Mouse (Mus musculus) left cerebral cortex, postnatal 4 days (tissue): ENCODE results near the gene Abca1. TPM values are rescaled to one million over a fixed set of nuclear protein-coding genes. Genes with fewer than 3 reads are reported as not detected.

ENCODE experiments used
- DNase-seq: peaks from one replicate; pipeline ENCODE4 v3.0.0-alpha.2; 2022
- intact Hi-C: fragments of 180-260 bp; cut with DNase I; formaldehyde crosslinking; loops from one replicate; pipeline ENCODE4 v1.15.1; 2025
- total RNA-seq, 2 experiments: library from RNA; stranded (reverse); gene quantifications; 2 replicates each; pipeline ENCODE4 v1.2.3; 2021

Abca1 gene
- total RNA-seq, 2 experiments from 2014 or later, result 34.3 to 34.8 TPM

DNA sequence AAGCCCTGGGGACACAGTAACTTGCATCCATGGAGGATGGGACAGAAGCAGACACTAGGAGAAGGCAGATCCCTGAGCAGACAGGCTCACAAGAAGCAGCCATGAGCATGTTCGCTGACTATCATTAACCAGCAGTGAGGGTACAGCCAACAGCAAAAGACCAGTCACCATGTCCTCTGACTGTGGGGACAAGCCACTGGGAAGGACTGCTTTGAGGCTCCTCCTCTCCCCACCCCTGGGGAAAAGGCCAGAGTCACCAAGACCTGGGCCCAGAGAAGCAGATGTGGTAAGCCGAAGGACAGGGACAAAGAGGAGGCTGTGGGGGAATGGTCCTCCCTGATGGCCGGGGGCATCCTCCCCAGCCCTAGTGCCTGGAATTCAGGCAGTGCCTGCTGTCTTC is 37.4 kb downstream of the Abca1 start:
- intact Hi-C loops, result no loop called here
- DNase-seq, result no peak

- intact Hi-C loops, result no loop called here
Observed at GRCm38 (mm10) chr4:53121516-53122227, 38.0 kb downstream of the Abca1 start.

GRCm38 (mm10) chr4:53121084-53121483 is 38.6 kb downstream of the Abca1 start:
- DNase-seq, result no peak
- intact Hi-C loops, result no loop called here

More at GRCm38 (mm10) chr4:53121516-53122227, 38.0 kb downstream of the Abca1 start:
- peak; percentile 59 for DNase-seq

DNA sequence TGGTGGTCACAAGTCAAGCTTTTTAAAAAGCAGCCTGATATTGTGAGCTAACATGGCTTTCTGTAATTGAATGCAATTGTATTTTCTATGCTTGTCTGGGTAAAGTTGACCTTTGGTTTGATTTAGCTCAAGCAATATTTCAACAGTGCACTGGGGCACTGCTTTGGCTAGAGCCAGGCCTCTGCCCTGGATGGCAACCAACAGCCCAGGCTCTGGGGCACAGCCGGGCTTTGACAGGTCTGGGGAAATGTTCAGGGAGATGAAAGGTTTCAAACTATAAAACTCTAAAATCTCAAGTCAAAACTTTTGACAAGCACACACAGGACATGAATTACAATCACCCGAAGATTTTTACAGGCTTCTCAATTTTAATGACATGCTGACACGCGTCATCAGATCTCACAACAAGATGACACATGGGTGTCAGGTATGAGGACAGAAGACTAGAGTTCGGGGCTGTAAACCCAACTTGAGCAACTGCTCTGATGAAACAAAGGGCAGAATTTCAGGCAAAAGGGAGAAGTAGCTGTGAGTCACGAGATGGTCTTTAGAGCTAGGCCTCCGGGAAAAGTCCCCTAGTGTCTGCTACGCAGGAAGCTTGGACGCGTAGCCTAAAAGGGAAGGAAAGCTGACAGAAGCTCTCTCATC is 39.5 kb downstream of the Abca1 start:
- DNase-seq, result no peak
- intact Hi-C loops, result no loop called here

GRCm38 (mm10) chr4:53118643-53119042 is 41.1 kb downstream of the Abca1 start:
- DNase-seq, result no peak
- intact Hi-C loops, result loop anchor here (10.0 kb wide), 1 partner anchor 476 kb away; no protein-coding TSS in a partner anchor

DNA sequence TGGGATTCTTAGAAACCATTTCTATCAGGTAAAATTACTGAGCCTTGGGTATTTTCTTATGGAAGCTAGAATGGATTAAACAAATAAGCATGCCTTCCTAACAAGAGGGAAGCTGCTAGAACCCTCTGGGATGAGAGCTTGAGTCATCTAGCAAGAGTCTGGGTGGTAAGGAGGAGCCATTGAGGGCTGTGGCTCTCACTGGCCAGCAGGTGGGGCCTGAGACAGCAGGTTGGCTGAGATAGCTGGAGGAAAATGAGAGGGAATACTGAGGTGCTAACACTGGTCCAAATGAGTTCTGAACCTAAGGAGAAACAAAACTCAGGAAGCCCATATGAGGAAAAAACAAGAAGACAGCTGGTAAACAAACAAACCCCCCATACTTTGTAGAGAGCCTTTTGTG is 42.1 kb downstream of the Abca1 start:
- intact Hi-C loops, result loop anchor here (10.0 kb wide), 1 partner anchor 477 kb away; no protein-coding TSS in a partner anchor
- peak; percentile 33 for DNase-seq

DNA sequence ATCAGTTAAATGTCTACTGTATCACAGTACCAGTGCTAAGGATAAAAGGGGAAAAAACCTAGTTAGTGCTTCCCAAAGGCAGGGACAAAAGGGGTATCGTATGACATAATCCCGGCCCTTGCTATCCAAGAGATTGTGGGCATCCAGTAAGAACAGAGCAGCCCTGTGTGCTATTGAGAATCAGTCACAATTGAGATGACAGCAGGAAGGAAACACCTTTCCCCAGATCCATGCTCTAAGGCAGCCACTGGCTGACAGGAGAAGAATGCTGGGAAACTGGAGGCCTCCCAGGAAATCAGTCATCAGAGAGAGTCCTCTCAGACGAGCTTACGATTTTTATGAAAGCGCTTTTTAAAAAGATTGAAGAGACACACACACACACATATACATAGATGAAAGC is 42.6 kb downstream of the Abca1 start:
- no peak for DNase-seq
- intact Hi-C loops, result loop anchor here (10.0 kb wide), 1 partner anchor 478 kb away; no protein-coding TSS in a partner anchor

GRCm38 (mm10) chr4:53115866-53116265 is 43.8 kb downstream of the Abca1 start:
- intact Hi-C loops, result loop anchor here (10.0 kb wide), 1 partner anchor 479 kb away; no protein-coding TSS in a partner anchor
- DNase-seq, result no peak

- DNase-seq, result peak; percentile 20
- intact Hi-C loops, result loop anchor here (10.0 kb wide), 1 partner anchor 479 kb away; no protein-coding TSS in a partner anchor
Observed at GRCm38 (mm10) chr4:53115410-53115809, 44.3 kb downstream of the Abca1 start.

DNA sequence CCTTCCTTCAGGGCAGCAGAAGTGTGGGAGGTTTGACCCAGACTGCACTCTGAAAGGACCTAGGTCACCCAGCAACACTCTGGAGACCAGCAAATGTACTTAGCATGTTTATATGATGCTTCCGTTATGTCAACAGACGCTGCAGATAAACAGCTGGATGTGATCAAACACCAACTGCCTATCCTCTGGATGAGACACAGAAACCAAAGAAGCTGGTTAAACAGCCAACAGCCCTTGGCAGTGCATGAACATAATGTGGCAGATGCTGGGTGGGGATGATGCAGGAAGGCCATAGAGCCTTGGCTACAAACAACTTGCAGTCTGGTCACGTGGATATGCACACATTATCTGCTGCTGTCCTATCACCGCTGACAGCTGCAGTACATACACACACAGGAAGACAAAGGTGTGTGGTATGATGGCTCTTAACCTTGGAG is 47.8 kb downstream of the Abca1 start:
- DNase-seq, result no peak
- intact Hi-C loops, result loop anchor here (5.0 to 10.0 kb wide), 2 partner anchors 245 to 483 kb away; no protein-coding TSS in a partner anchor

DNA sequence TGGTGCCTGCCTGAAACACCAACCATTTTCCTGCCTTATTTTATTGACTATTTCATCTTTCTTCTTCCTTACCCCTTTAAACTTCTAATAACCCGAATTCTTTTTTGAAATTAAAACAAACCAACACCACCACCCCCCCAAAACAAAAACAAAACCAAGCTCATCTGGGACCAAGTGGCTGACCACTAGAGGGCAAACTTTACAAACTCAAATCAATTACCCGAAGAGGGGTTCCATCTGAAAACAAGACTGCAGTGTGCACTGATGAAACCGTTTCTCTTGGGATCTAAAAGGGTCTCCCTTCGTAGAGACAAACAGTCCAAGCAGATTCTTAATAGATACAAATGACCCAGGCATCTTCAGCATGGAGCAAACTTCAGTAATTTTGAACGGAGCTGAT is 49.3 kb downstream of the Abca1 start:
- DNase-seq, result no peak
- intact Hi-C loops, result loop anchor here (5.0 to 10.0 kb wide), 2 partner anchors 247 to 484 kb away; no protein-coding TSS in a partner anchor

DNA sequence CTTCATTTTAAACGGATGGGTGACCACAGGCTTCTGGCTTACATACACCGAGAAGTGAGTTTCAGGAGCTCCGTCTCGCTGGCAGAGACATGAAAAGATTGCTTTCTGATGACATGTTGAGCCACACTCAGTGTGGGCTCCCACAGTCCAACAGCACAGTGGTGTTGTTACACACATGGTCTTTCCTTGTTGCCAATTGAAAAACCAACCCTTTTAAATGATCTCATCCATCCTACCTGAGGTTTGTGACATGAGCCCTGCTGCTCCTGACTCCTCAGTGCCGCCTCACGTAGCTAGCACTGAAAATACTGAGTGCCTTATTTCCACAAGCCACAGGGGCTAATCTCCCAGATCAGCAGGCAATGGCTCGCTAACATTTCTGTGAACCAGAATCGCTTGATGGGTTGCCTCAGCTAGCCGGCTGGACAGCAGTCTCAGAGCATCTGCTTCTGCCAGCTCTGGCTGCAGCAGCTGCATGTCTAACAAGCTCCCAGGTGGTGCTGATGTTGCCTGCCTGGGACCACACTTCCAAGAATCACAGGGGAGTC is 50.2 kb downstream of the Abca1 start:
- DNase-seq, result no peak
- intact Hi-C loops, result no loop called here

DNA sequence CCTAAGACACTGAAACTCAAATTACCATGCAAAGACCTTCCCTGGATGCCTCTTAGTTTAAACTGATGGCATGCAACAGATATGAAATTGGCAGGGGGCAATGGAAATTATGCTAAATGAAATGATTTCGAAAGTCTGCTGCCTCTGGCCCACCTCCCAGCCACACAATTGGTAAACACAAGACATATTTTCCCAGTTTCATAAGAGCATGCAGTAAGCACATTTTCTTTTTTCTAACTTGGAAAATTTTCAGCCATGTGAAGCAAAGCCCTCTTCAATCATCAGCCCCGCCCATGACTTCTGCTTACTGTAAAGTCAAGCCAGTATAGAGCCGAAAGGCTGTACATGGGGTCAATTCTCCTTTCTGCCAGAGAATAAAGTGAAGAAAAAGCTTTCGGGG is 51.5 kb downstream of the Abca1 start:
- intact Hi-C loops, result no loop called here
- DNase-seq, result no peak

DNA sequence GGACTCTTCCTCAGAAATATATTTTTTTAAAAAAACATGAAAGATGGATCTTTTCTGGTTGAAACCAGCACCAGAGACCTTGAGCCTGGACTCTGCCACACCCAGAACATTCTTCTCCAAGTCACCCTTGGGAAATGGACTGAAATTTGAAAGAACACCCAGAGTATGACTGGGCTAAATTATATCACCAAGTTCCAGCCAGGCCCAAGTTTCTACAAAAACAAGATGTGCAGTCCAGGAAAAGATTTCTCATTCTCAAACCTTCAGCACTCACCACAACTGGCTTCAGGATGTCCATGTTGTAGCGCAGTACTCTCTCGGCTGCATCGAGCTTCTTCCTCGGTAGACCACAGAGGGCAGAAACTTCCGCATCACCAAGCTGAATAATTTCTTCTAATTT is 53.0 kb downstream of the Abca1 start:
- intact Hi-C loops, result no loop called here
- no peak for DNase-seq

GRCm38 (mm10) chr4:53106071-53106470 is 53.6 kb downstream of the Abca1 start:
- no peak for DNase-seq
- intact Hi-C loops, result no loop called here

DNA sequence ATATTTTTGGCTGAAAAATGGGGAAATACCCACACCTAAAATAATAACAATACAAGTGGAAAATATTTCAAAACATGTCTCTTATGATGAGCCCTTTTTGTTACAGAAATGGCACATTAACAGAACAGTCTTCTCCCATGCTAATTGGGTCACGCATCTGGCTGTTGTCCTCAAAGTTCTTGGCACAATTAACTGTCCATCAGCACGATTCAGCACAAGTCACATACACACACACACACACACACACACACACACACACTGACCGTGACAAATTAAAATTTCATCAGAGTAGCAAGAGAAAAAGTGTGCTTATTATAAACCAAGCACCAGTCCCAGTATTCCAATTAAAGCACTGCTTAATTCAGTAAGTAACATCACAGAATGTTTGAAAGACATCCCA is 55.1 kb downstream of the Abca1 start:
- intact Hi-C loops, result no loop called here
- DNase-seq, result no peak

DNA sequence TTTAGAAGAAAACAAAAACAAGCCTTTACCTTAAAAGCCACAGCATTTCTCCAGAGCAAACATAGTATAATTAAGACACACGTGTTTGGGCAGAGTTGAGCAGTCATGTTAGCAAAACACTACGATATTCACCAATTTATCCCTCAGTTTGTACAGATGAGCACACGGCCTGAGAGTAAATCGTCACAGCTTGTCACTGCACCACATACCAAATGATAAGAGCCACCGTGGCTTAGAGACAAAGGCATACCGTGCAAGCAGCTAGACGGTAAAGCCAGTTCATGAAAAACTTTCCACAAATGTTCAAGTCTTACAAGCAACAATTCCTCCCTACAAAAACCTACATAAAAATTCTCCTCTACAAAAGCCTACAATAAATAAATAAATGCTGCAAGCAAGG is 57.2 kb downstream of the Abca1 start:
- DNase-seq, result no peak
- intact Hi-C loops, result no loop called here

DNA sequence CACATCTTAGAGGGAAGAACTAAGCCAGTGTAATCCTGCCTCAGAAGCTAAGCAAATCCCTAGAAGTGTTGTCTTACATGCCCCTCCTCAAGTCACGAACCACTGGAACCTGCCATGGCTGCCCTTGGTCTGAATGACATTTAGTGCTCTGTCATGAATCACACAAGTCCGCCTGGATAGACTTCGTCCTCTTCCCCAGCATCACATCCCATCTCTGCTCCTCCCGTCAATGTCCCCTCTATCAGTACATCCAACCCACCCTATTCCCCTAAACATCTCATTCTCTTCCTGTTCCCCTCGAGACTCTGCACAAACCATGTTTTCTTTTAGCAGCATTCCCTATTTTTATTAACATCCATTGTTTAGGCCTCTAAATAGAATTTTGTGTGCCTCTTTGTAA is 58.4 kb downstream of the Abca1 start:
- no peak for DNase-seq
- intact Hi-C loops, result no loop called here

- intact Hi-C loops, result no loop called here
- no peak for DNase-seq
Observed at GRCm38 (mm10) chr4:53100492-53100891, 59.2 kb downstream of the Abca1 start.

DNA sequence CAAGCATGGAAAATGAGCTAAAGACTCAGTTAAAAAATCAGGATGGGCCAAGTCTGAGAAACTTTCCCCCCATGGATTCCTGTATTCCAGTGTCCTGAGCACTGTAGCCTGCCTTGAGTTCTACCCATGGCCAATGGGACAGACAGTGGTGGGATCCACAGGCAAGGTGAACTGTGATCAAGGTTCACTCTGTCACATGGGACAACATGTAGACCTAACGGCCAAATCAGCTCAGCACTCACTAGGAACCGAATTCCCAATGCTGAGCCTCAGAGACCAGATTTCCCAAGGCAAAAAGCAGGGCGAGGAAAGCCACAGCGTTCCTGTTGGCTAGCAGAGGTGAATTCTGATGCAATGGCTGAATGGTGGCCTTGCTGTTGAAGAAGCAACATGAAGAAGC is 64.8 kb downstream of the Abca1 start:
- no peak for DNase-seq

GRCm38 (mm10) chr4:53094331-53094730 is 65.4 kb downstream of the Abca1 start:
- intact Hi-C loops, result no loop called here
- DNase-seq, result no peak

More for the DNA sequence above, 64.8 kb downstream of the Abca1 start:
- intact Hi-C loops, result no loop called here

DNA sequence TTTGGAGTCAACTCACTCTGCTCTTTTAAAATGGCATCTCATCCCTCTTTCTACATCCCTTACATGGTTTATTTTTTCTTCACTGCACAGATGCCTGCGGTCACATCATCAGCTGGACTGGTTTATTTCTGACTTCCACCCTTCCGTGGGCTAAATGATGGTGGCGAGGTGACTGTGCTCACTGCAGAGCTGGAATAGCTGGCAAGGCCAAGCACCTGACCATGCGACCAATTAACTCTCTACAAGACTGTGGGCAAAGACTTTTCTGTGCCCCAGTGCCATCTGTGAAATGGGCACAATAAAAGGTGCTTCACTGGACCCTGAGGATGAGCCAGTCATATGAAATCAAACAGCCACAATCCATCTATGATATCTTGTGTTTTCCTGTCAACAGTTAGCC is 66.1 kb downstream of the Abca1 start:
- no peak for DNase-seq
- intact Hi-C loops, result no loop called here
